Mouse (Mus musculus) embryonic facial prominence, embryonic 15.5 days (tissue): ENCODE measurements around the gene Sdhaf2. TPM values are rescaled to one million over a fixed set of nuclear protein-coding genes. Genes with fewer than 3 reads are reported as not detected.

Experiments used
- ATAC-seq: fragments of 200-750 bp; cut with Nextera tagmentation; 2 replicates; pipeline ENCODE4 v1.8.0; 2017; ENCODE audit warnings: low read depth, moderate TSS enrichment; ENCODE audit not compliant: insufficient number of reproducible peaks, low FRiP score, low TSS enrichment
- H3K27ac ChIP-seq: fragments of 300-500 bp; sonication (generic); replicated peaks from 2 replicates; pipeline ENCODE4 v1.5.1; 2015; ENCODE audit warnings: mild to moderate bottlenecking, inconsistent platforms
- H3K27me3 ChIP-seq: fragments of 300-500 bp; sonication (generic); 2 replicates; pipeline ENCODE4 v1.6.1; 2015; ENCODE audit warnings: inconsistent platforms
- H3K36me3 ChIP-seq: fragments of 300-500 bp; sonication (generic); 2 replicates; pipeline ENCODE4 v1.6.1; 2015; ENCODE audit warnings: mild to moderate bottlenecking, inconsistent platforms
- H3K4me1 ChIP-seq: fragments of 300-500 bp; sonication (generic); 2 replicates; pipeline ENCODE4 v1.6.1; 2015; ENCODE audit warnings: inconsistent platforms
- H3K4me2 ChIP-seq: fragments of 300-500 bp; sonication (generic); replicated peaks from 2 replicates; pipeline ENCODE4 v1.6.1; 2015; ENCODE audit warnings: mild to moderate bottlenecking, inconsistent platforms
- H3K4me3 ChIP-seq: fragments of 300-500 bp; sonication (generic); replicated peaks from 2 replicates; pipeline ENCODE4 v1.5.1; 2015; ENCODE audit warnings: mild to moderate bottlenecking, inconsistent platforms
- H3K9ac ChIP-seq: fragments of 300-500 bp; sonication (generic); 2 replicates; pipeline ENCODE4 v1.6.1; 2015; ENCODE audit warnings: inconsistent platforms
- H3K9me3 ChIP-seq: fragments of 300-500 bp; sonication (generic); replicated peaks from 2 replicates; pipeline ENCODE4 v1.6.1; 2016; ENCODE audit warnings: inconsistent platforms
- WGBS: fragments of 180-500 bp; shearing (Covaris S2); methylation state at CpG from one replicate; pipeline ENCODE4 v1.1.7; 2015; 5-methylcytosine and 5-hydroxymethylcytosine counted together
- polyA plus RNA-seq: library from polyadenylated mRNA; unstranded; fragments of >200 nt; fragmentation: Nextera tagmentation; extraction: Ambion mirVana; gene quantifications from 2 replicates; pipeline ENCODE4 v1.2.1, GENCODE M21; 2015

The Sdhaf2 gene
- polyA plus RNA-seq, 1 experiment from 2014 or later = 58.6 TPM

GRCm38 (mm10) chr19:10496976-10497375 is 29.0 kb downstream of the Sdhaf2 start:
- Histone ChIP-seq H3K36me3 (peaks cover 29% of the 10 kb centered on the region), H3K9ac (no peak overlapping the region), H3K27me3 (no peaks in the 10 kb centered on the region), H3K4me1 (no peaks in the 10 kb centered on the region), H3K4me3 (no peak overlapping the region), H3K4me2 (no peak overlapping the region), H3K9me3 (no peaks in the 10 kb centered on the region), H3K27ac (no peak overlapping the region)
- 56% methylated on average over 2 of the region's 2 CpGs for WGBS
- no peak for ATAC-seq

GRCm38 (mm10) chr19:10495670-10496069 is 30.3 kb downstream of the Sdhaf2 start:
- Histone ChIP-seq H3K9ac (no peak overlapping the region), H3K36me3 (peaks cover 16% of the 10 kb centered on the region; the same call in 1 of the 2 replicates), H3K4me1 (no peaks in the 10 kb centered on the region), H3K27ac (no peak overlapping the region), H3K4me3 (no peak overlapping the region), H3K9me3 (no peaks in the 10 kb centered on the region), H3K4me2 (no peak overlapping the region), H3K27me3 (no peaks in the 10 kb centered on the region)
- ATAC-seq = no peak
- WGBS = 89% methylated on average over 1 of the region's 1 CpGs

- 23% methylated on average over 9 of the region's 9 CpGs for WGBS
- Histone ChIP-seq H3K4me1 (no peaks in the 10 kb centered on the region), H3K9me3 (no peaks in the 10 kb centered on the region), H3K27ac (no peak overlapping the region), H3K27me3 (0 out of 2 replicates have a peak, but pooled peaks cover 4% of the 10 kb centered on the region), H3K4me2 (no peak overlapping the region), H3K36me3 (no peaks in the 10 kb centered on the region), H3K4me3 (no peak overlapping the region), H3K9ac (no peak overlapping the region)
- peak; percentile 49; the same call in 1 of the 2 replicates for ATAC-seq
These were observed 39.6 kb downstream of the Sdhaf2 start for GRCm38 (mm10) chr19:10486264-10486738.

GRCm38 (mm10) chr19:10482703-10483102 is 43.2 kb downstream of the Sdhaf2 start, which contains the start of gene Ppp1r32:
Gene Ppp1r32, minus strand, starts transcription at chr19:10482928.
- Histone ChIP-seq H3K4me3 (no peak within 1 kb of the TSS), H3K4me2 (no peak within 1 kb of the TSS), H3K36me3 (no peaks in the 10 kb centered on the region), H3K27me3 (0 out of 2 replicates have a peak, but pooled peaks cover 4% of the 10 kb centered on the region), H3K9me3 (no peaks in the 10 kb centered on the region), H3K9ac (no peak within 1 kb of the TSS), H3K4me1 (no peaks in the 10 kb centered on the region), H3K27ac (no peak within 1 kb of the TSS)
- no peak for ATAC-seq
- 45% methylated on average over 6 of the region's 6 CpGs for WGBS

GRCm38 (mm10) chr19:10479541-10479940 is 46.4 kb downstream of the Sdhaf2 start:
- Histone ChIP-seq H3K9ac (no peak overlapping the region), H3K4me1 (no peaks in the 10 kb centered on the region), H3K9me3 (no peaks in the 10 kb centered on the region), H3K36me3 (no peaks in the 10 kb centered on the region), H3K27ac (no peak overlapping the region), H3K4me3 (no peak overlapping the region), H3K4me2 (no peak overlapping the region), H3K27me3 (no peaks in the 10 kb centered on the region)
- WGBS = 50% methylated on average over 4 of the region's 4 CpGs
- ATAC-seq = no peak

- no peak for ATAC-seq
- WGBS = 16% methylated on average over 6 of the region's 6 CpGs
- Histone ChIP-seq H3K36me3 (no peaks in the 10 kb centered on the region), H3K27me3 (no peaks in the 10 kb centered on the region), H3K27ac (no peak overlapping the region), H3K9me3 (no peaks in the 10 kb centered on the region), H3K4me2 (no peak overlapping the region), H3K9ac (no peak overlapping the region), H3K4me3 (no peak overlapping the region), H3K4me1 (no peaks in the 10 kb centered on the region)
These were observed 52.2 kb downstream of the Sdhaf2 start for GRCm38 (mm10) chr19:10473779-10474178.

GRCm38 (mm10) chr19:10472958-10473357 is 53.0 kb downstream of the Sdhaf2 start:
- H3K36me3 ChIP-seq = no peaks in the 10 kb centered on the region
- no peaks in the 10 kb centered on the region for H3K4me1 ChIP-seq
- no peak overlapping the region for H3K9ac ChIP-seq
- 68% methylated on average over 3 of the region's 3 CpGs for WGBS
- no peak overlapping the region for H3K4me3 ChIP-seq
- no peak overlapping the region for H3K4me2 ChIP-seq
- H3K9me3 ChIP-seq = no peaks in the 10 kb centered on the region
- H3K27ac ChIP-seq = no peak overlapping the region
- no peaks in the 10 kb centered on the region for H3K27me3 ChIP-seq
- no peak for ATAC-seq

GRCm38 (mm10) chr19:10469171-10469658 is 56.7 kb downstream of the Sdhaf2 start:
- 59% methylated on average over 8 of the region's 8 CpGs for WGBS
- no peak overlapping the region for H3K27ac ChIP-seq
- no peak; the same call in 1 of the 2 replicates for ATAC-seq

GRCm38 (mm10) chr19:10464427-10464826 is 61.5 kb downstream of the Sdhaf2 start:
- Histone ChIP-seq H3K27ac (no peak overlapping the region), H3K4me2 (no peak overlapping the region), H3K36me3 (no peaks in the 10 kb centered on the region), H3K4me1 (no peaks in the 10 kb centered on the region), H3K9me3 (no peaks in the 10 kb centered on the region), H3K27me3 (peaks cover 27% of the 10 kb centered on the region), H3K9ac (no peak overlapping the region), H3K4me3 (no peak overlapping the region)
- no peak for ATAC-seq
- WGBS = 22% methylated on average over 4 of the region's 4 CpGs

More at GRCm38 (mm10) chr19:10469171-10469658, 56.7 kb downstream of the Sdhaf2 start:
- no peaks in the 10 kb centered on the region for H3K27me3 ChIP-seq
- no peaks in the 10 kb centered on the region for H3K4me1 ChIP-seq
- no peak overlapping the region for H3K4me3 ChIP-seq
- H3K36me3 ChIP-seq = no peaks in the 10 kb centered on the region
- no peak overlapping the region for H3K4me2 ChIP-seq
- H3K9ac ChIP-seq = no peak overlapping the region
- H3K9me3 ChIP-seq = no peaks in the 10 kb centered on the region

- H3K4me1 ChIP-seq = peaks cover 17% of the 10 kb centered on the region
- H3K9ac ChIP-seq = no peak overlapping the region
- H3K27ac ChIP-seq = no peak overlapping the region
- H3K27me3 ChIP-seq = peaks cover 55% of the 10 kb centered on the region
- WGBS = 24% methylated on average over 7 of the region's 7 CpGs
- H3K4me2 ChIP-seq = no peak overlapping the region
- H3K4me3 ChIP-seq = no peak overlapping the region
- no peaks in the 10 kb centered on the region for H3K9me3 ChIP-seq
- H3K36me3 ChIP-seq = no peaks in the 10 kb centered on the region
- no peak for ATAC-seq
These were observed 64.4 kb downstream of the Sdhaf2 start for GRCm38 (mm10) chr19:10461584-10461983.

- no peak for ATAC-seq
- no peak overlapping the region for H3K4me2 ChIP-seq
- no peaks in the 10 kb centered on the region for H3K36me3 ChIP-seq
- peaks cover 72% of the 10 kb centered on the region for H3K27me3 ChIP-seq
- no peak overlapping the region for H3K27ac ChIP-seq
- H3K9ac ChIP-seq = no peak overlapping the region
- no peak overlapping the region for H3K4me3 ChIP-seq
- H3K9me3 ChIP-seq = no peaks in the 10 kb centered on the region
- peaks cover 22% of the 10 kb centered on the region for H3K4me1 ChIP-seq
- WGBS = 37% methylated on average over 11 of the region's 11 CpGs
These were observed 66.0 kb downstream of the Sdhaf2 start for GRCm38 (mm10) chr19:10459907-10460306.

- Histone ChIP-seq H3K27me3 (peaks cover 78% of the 10 kb centered on the region), H3K9ac (no peak overlapping the region), H3K4me3 (peak overlapping the region; percentile 47), H3K9me3 (no peaks in the 10 kb centered on the region), H3K4me1 (peaks cover 22% of the 10 kb centered on the region), H3K36me3 (no peaks in the 10 kb centered on the region), H3K27ac (no peak overlapping the region), H3K4me2 (peak overlapping the region; percentile 93)
- ATAC-seq = no peak; the same call in 1 of the 2 replicates
- WGBS = 18% methylated on average over 8 of the region's 8 CpGs
These were observed 67.8 kb downstream of the Sdhaf2 start for GRCm38 (mm10) chr19:10458096-10458495.
